Mouse (Mus musculus) CD4-positive, CD25-positive, alpha-beta regulatory T cell (primary cell): ENCODE measurements around the gene Gm5741. TPM values are rescaled to one million over a fixed set of nuclear protein-coding genes. Genes with fewer than 3 reads are reported as not detected.

Source experiments
- polyA plus RNA-seq: library from polyadenylated mRNA; unstranded; fragments of 100-300 nt; shearing (Covaris generic); gene quantifications from one replicate; pipeline ENCODE4 v1.2.1, GENCODE M21; 2017

Gm5741 gene
- 0.81 TPM for polyA plus RNA-seq

DNA sequence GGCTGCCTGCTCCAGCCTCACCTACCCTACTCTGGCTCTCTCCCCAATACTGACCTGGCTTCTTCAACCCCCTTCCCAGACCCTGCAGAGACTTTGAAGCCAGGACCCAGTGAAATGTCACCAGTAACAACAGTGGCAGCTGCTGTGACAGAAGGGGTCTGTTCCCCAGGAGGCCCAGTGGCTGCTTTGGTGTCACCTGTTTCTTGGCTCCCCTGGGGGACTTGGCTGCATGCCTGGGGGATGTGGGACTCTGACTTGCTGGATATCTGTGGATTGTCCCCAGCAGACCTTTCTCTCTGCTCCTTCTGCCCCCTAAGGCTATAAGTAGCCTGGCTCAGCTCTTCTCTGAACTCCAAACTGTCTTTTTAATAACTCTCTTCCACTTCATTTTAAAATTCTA, at the start of gene Gm5741:
Gene Gm5741 (minus strand): TSS at position 1 of the 400 bp plus-strand sequence.

GRCm38 (mm10) chr8:85083108-85083813, 15.5 kb upstream of the Gm5741 start, which contains the start of gene Man2b1:
Man2b1 (plus strand) TSS chr8:85083270.

GRCm38 (mm10) chr8:85081216-85081555, 13.4 kb upstream of the Gm5741 start, which contains the start of gene Wdr83:
Wdr83 (minus strand) TSS chr8:85081306.

GRCm38 (mm10) chr8:85080532-85081215, 12.9 kb upstream of the Gm5741 start, which contains the start of gene Wdr83os:
Wdr83os (plus strand) TSS chr8:85080740.

DNA sequence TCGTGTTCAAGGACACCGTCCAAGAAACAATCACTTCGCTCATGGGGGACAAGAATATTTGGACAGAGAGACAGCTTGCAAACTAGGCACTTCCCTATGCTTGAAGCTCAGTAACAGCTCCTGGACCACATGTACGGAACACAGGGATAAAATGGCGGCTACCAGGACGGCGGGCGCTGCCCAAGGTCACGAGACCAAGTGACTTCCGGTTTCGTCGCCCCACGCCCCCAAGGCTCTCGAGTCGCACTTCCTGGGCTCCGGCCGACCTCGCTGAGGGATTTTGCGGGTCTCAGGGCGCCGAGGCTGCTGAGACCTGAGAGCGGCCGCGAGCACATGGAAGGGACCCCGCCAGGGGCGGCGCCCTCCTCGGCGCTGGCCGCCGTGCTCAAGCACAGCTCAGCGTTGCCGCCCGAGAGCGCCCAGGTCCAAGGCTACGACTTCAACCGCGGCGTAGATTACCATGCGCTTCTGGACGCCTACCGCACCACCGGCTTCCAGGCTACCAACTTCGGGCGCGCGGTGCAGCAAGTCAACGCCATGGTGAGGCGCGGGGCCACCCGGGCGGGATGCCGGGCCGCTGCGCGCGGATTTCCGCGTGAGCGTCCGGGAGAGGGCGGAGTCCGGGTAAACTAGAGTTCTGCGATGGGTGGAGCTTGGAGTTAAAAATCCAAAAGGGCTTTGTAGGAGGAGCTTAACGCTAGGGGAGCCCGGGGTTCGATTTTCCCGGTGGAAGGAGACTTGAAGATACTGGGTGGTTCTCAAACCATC, 3.9 kb upstream of the Gm5741 start, which contains the start of gene Dhps:
Gene Dhps (plus strand): TSS at position 244 of the 768 bp plus-strand sequence.

DNA sequence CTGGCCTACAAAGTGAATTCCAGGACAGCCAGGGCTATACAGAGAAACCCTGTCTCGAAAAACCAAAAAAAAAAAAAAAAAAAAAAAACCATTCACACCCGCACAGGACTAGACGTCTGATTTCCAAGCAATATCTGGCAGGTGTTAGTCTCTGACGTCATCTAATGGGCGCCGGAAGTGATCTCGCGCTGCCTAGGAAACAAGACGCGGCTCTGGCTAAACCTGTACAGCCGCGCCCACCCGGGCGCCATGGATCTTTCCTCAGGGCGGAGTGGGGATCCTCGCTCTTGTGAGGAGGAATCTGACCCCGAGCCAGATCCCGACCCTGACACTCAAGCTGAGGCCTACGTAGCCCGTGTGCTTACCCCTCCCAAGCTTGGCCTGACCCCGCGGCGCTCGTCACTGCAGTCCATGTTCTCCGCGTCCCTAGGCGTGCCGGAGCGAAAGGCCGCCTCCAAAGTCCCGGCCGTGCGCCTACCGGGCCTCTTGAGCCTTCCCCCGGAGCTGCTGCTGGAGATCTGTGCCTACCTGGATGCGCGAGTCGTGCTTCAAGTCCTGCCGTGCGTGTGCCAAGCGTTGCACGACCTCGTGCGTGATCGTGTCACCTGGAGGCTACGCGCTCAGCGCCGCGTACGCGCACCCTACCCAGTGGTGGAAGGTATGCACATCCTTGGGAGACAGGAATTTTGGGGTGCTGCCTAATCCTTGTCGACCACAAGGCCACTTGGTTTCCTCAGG, 7.7 kb downstream of the Gm5741 start, which contains the start of gene Fbxw9:
Gene Fbxw9 (plus strand): TSS at position 177 of the 738 bp plus-strand sequence.

DNA sequence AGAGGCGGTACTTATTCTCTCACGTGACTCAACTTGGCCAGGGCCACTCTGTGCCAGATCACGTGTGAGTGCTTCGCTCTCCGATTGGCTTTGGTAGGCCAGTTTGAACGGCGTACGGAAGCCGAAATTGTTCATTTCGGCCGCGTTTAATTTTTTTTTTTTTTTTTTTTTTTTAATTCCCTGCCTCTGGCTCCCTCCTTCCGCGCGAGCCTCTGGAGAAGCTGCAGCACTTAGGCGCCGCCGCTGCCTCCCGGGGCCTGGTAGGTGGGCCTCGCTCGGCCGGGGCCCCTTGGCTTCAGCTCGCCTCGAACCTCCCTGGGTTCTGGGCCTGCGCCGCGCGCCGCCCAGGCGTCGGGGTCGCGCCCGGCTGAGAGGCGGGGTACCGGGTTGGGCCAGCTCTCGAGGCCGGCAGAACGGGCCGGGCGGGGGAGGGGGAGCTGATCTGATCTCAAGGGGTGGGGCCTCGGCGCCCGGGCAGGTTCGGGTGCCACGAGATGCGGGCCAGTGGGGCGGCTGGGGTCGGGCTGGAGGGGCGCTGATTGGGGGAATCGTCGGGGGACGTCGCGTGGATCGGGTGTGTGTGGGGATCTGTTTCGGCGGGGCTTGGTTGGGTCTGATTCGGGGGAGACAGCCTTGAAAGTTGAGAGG, 30.9 kb downstream of the Gm5741 start, which contains the start of gene Tnpo2:
Gene Tnpo2 (plus strand): TSS at position 198 of the 648 bp plus-strand sequence.

GRCm38 (mm10) chr8:85026670-85027515, 40.9 kb downstream of the Gm5741 start, which contains the start of gene Trir:
Trir (plus strand) TSS chr8:85026823.

DNA sequence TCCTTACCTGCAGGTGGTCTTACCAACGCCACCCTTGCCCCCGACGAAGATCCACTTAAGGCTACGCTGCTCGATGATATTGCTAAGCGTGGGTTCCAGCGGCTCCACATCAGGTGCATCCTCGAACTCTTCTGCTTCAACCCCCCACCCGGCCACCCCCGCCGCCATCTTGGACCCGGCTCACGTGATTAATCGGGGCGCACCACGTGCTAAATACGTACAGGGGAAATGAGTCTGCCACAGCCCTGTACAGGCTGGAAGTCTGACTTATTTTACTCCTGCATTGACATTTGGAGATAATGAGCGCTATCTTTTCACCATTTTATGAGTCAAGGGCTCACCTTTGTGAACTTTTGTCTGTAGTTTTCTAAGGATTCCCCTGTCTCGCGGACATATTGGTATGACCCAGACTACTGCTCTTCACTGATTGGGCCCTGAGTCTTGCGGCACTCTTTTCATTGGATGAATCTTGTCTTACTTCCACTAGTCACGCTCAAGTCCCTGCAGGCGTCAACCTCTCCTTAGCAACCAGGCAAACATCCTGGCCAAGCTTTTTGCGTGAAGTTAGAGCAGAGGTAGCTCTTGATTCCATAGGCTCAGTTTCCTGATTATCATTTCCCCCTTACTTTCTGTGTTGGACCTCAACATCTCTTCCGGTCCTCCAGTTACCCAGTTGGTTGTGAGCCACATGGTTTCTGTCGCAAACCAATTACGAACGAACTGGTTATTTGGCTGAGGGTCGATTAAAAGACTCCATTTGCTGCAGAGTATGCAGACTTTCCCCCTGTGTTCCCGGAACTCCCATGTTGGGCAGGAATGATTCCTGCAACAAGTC, 42.5 kb downstream of the Gm5741 start, which contains the start of gene Asna1:
Gene Asna1 (minus strand): TSS at position 184 of the 835 bp plus-strand sequence.

Other genes with a start within 250 kb of the Gm5741 start
- gene Dand5, start 245.2 kb downstream of the Gm5741 start, polyA plus RNA-seq, result 6.6 TPM
- 33.5 TPM for gene Gadd45gip1, start 236.5 kb downstream of the Gm5741 start, polyA plus RNA-seq
- gene Rad23a, start 227.3 kb downstream of the Gm5741 start, polyA plus RNA-seq, result 212 TPM
- gene Calr, start 221.0 kb downstream of the Gm5741 start, polyA plus RNA-seq, result 491 TPM
- 102 TPM for gene Farsa, start 211.0 kb downstream of the Gm5741 start, polyA plus RNA-seq
- 4.5 TPM for gene Syce2, start 195.9 kb downstream of the Gm5741 start, polyA plus RNA-seq
- gene Gcdh, start 174.1 kb downstream of the Gm5741 start, polyA plus RNA-seq, result 39.3 TPM
- gene Klf1, start 166.1 kb downstream of the Gm5741 start, polyA plus RNA-seq, result 0.16 TPM
- gene Dnase2a, start 159.4 kb downstream of the Gm5741 start, polyA plus RNA-seq, result 14.6 TPM
- gene Mast1, start 130.6 kb downstream of the Gm5741 start, polyA plus RNA-seq, result 1.2 TPM
- 0.19 TPM for gene Rtbdn, start 121.0 kb downstream of the Gm5741 start, polyA plus RNA-seq
- gene Gm49661, start 98.5 kb downstream of the Gm5741 start, polyA plus RNA-seq, result not detected
- gene Prdx2, start 98.4 kb downstream of the Gm5741 start, polyA plus RNA-seq, result 181 TPM
- gene Rnaseh2a, start 98.2 kb downstream of the Gm5741 start, polyA plus RNA-seq, result 99.4 TPM
- gene Junb, start 89.3 kb downstream of the Gm5741 start, polyA plus RNA-seq, result 673 TPM
- gene Hook2, start 77.4 kb downstream of the Gm5741 start, polyA plus RNA-seq, result 10.7 TPM
- gene Best2, start 53.5 kb downstream of the Gm5741 start, polyA plus RNA-seq, result not detected
- 52.2 TPM for gene Asna1, start 42.7 kb downstream of the Gm5741 start, polyA plus RNA-seq
- 206 TPM for gene Trir, start 41.2 kb downstream of the Gm5741 start, polyA plus RNA-seq
- 34.3 TPM for gene Tnpo2, start 31.1 kb downstream of the Gm5741 start, polyA plus RNA-seq
- gene Fbxw9, start 7.9 kb downstream of the Gm5741 start, polyA plus RNA-seq, result 6.5 TPM
- 92.5 TPM for gene Dhps, start 3.8 kb upstream of the Gm5741 start, polyA plus RNA-seq
- gene Wdr83os, start 12.8 kb upstream of the Gm5741 start, polyA plus RNA-seq, result 173 TPM
- 42.2 TPM for gene Wdr83, start 13.3 kb upstream of the Gm5741 start, polyA plus RNA-seq
- gene Man2b1, start 15.3 kb upstream of the Gm5741 start, polyA plus RNA-seq, result 124 TPM
- not detected for gene Zfp791, start 55.1 kb upstream of the Gm5741 start, polyA plus RNA-seq
- 0.13 TPM for gene Cks1brt, start 83.9 kb upstream of the Gm5741 start, polyA plus RNA-seq
- not detected for gene Olfr371, start 158.0 kb upstream of the Gm5741 start, polyA plus RNA-seq
- 24.0 TPM for gene Orc6, start 231.7 kb upstream of the Gm5741 start, polyA plus RNA-seq
- 101 TPM for gene Vps35, start 231.8 kb upstream of the Gm5741 start, polyA plus RNA-seq